Mouse (Mus musculus): ENCODE results near the gene Pus1. TPM values are rescaled to one million over a fixed set of nuclear protein-coding genes. Genes with fewer than 3 reads are reported as not detected.

Gene Pus1
- polyA plus RNA-seq, 1 experiment: 15.9 TPM

- 78% methylated on average over 1 of the region's 1 CpGs for WGBS
- TF ChIP-seq POLR2A (IDR thresholded peaks at IDR 0.05; ENCODE audit: borderline replicate concordance, extremely low read depth, low read depth, low read length): no peak
- no peak for TF ChIP-seq CTCF (IDR thresholded peaks at IDR 0.05; ENCODE audit: insufficient read depth, low read length)
- no peak overlapping the region for H3K4me3 ChIP-seq (replicated peaks; ENCODE audit: extremely low read depth, low read depth, low read length)
- peak; percentile 28 for DNase-seq
- H3K4me1 ChIP-seq (ENCODE audit: control insufficient read depth, insufficient read depth, low read length): peaks cover 3% of the 10 kb centered on the region; the same call in 1 of the 2 replicates
Measured at GRCm38 (mm10) chr5:110727850-110728249, 52.6 kb downstream of the Pus1 start.

Other genes starting within 250 kb of the Pus1 start
- gene Galnt9, start 236.3 kb downstream of the Pus1 start, polyA plus RNA-seq (2012; rRNA removed): 0.60 and 0.81 TPM in 2 replicates
- gene Noc4l, start 127.2 kb downstream of the Pus1 start, polyA plus RNA-seq (2012; rRNA removed): 36.0 and 41.5 TPM in 2 replicates
- 14.4 and 19.6 TPM in 2 replicates for gene Ddx51, start 127.2 kb downstream of the Pus1 start, polyA plus RNA-seq (2012; rRNA removed)
- gene Ep400, start 9.9 kb downstream of the Pus1 start, polyA plus RNA-seq (2012; rRNA removed): 64.0 and 73.7 TPM in 2 replicates
- gene Ulk1, start 29.4 kb upstream of the Pus1 start, polyA plus RNA-seq (2012; rRNA removed): 50.5 and 64.6 TPM in 2 replicates
- gene Hscb, start 59.1 kb upstream of the Pus1 start, polyA plus RNA-seq (2012; rRNA removed): 13.5 and 15.5 TPM in 2 replicates
- 3.3 and 4.4 TPM in 2 replicates for gene Chek2, start 59.3 kb upstream of the Pus1 start, polyA plus RNA-seq (2012; rRNA removed)
- 14.4 and 16.6 TPM in 2 replicates for gene Ttc28, start 99.1 kb upstream of the Pus1 start, polyA plus RNA-seq (2012; rRNA removed)

All from lung, adult 2 months (tissue).